8 mouse cellular contexts compared by ENCODE assay signal in the genomic region with DNA sequence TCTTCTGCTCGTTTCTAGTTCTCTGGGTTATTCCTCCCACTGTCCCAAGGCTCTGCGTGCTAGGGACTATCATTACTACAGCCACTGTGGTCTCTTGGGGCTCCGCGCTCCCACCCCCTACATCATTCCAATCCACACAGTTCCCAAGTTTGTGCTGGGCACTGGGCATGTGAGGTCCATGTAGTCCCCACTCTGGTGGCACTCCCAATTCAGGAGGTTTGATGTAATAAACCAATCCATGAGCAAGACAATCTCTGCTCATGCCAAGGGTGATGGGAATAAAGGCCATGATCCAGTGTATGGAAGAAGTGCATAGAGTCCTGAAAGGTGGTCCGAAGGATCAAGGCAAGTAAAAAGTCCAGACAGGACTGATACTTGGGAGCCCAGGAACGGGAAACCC. TPM values are rescaled to one million over a fixed set of nuclear protein-coding genes. Genes with fewer than 3 reads are reported as not detected.
DNase-seq lines count a peak whose midpoint lies in the region; ATAC-seq and TF ChIP-seq lines count a peak whose summit lies in the region.

A gene (plus strand): TSS at position 301 of the 400 bp plus-strand sequence.

- WGBS in embryonic facial prominence, embryonic 15.5 days, result 77% methylated on average over 6 of the region's 6 CpGs
- WGBS in intestine, embryonic 14.5 days, result 78% methylated on average over 6 of the region's 6 CpGs

- peaks cover 21% of the 10 kb centered on the region for H3K79me2 ChIP-seq in myocyte (ENCODE audit: control insufficient read depth, insufficient read depth)

- no peak for DNase-seq in layer of hippocampus, adult 2 months (ENCODE audit: low spot score in 2 of 2)
- DNase-seq in layer of hippocampus, postnatal 14 days (ENCODE audit: low spot score in 2 of 2), result no peak
- DNase-seq in intestine, embryonic 14.5 days (ENCODE audit: low spot score), result no peak
- no peak for DNase-seq in Muller cell, postnatal 12 days (ENCODE audit: inconsistent ontology term)
- no peak for DNase-seq in cerebellum, adult 9-11 months

- H3K27ac ChIP-seq in layer of hippocampus, adult 2 months, result peak within 1 kb of the TSS; percentile 61
- no peak within 1 kb of the TSS for H3K27ac ChIP-seq in embryonic facial prominence, embryonic 15.5 days (replicated peaks)
- H3K27ac ChIP-seq in intestine, embryonic 14.5 days (ENCODE audit: low read depth), result no peak within 1 kb of the TSS

- no peak for ATAC-seq in embryonic facial prominence, embryonic 15.5 days (ENCODE audit: insufficient number of reproducible peaks, low FRiP score, low TSS enrichment, low read depth)
- no peak for ATAC-seq in intestine, embryonic 14.5 days (replicated peaks; ENCODE audit: low FRiP score, low TSS enrichment, low read depth)
- ATAC-seq in monocyte, adult 5-6 weeks (replicated peaks; ENCODE audit: insufficient number of reproducible peaks, low FRiP score, low TSS enrichment, poor library complexity, severe bottlenecking), result no peak

- peak within 1 kb of the TSS; percentile 58 for H3K4me3 ChIP-seq in layer of hippocampus, adult 2 months
- peak within 1 kb of the TSS; percentile 43 for H3K4me3 ChIP-seq in embryonic facial prominence, embryonic 15.5 days (replicated peaks)
- peak within 1 kb of the TSS; percentile 33 for H3K4me3 ChIP-seq in intestine, embryonic 14.5 days (ENCODE audit: low read depth, low read length)
- H3K4me3 ChIP-seq in myocyte, result no peak within 1 kb of the TSS

- peak within 1 kb of the TSS; percentile 95 for H3K4me2 ChIP-seq in embryonic facial prominence, embryonic 15.5 days (replicated peaks)
- H3K4me2 ChIP-seq in intestine, embryonic 14.5 days (ENCODE audit: low read length), result peak within 1 kb of the TSS; percentile 77
- peak within 1 kb of the TSS; percentile 4 for H3K4me2 ChIP-seq in myocyte (ENCODE audit: low read depth)

- H3K4me1 ChIP-seq in embryonic facial prominence, embryonic 15.5 days, result peaks cover 26% of the 10 kb centered on the region
- peaks cover 7% of the 10 kb centered on the region; the same call in 1 of the 2 replicates for H3K4me1 ChIP-seq in intestine, embryonic 14.5 days (replicated peaks; ENCODE audit: control insufficient read depth, insufficient read depth, low read length)

- H3K36me3 ChIP-seq in embryonic facial prominence, embryonic 15.5 days, result peaks cover 9% of the 10 kb centered on the region; the same call in 1 of the 2 replicates
- H3K36me3 ChIP-seq in intestine, embryonic 14.5 days (ENCODE audit: control insufficient read depth, insufficient read depth, low read length), result peaks cover 7% of the 10 kb centered on the region; the same call in 1 of the 2 replicates
- no peaks in the 10 kb centered on the region for H3K36me3 ChIP-seq in myocyte (ENCODE audit: control insufficient read depth, insufficient read depth)

- no peak for TF ChIP-seq POLR2A in myocyte (IDR thresholded peaks at IDR 0.05; ENCODE audit: insufficient read length, low read depth)

- no peak within 1 kb of the TSS for H3K9ac ChIP-seq in embryonic facial prominence, embryonic 15.5 days
- H3K9ac ChIP-seq in intestine, embryonic 14.5 days (ENCODE audit: low read length), result peak within 1 kb of the TSS; percentile 14

- no peak for TF ChIP-seq CTCF in layer of hippocampus, adult 2 months (conservative IDR thresholded peaks at IDR 0.05)

- peaks cover 12% of the 10 kb centered on the region for H3K27me3 ChIP-seq in embryonic facial prominence, embryonic 15.5 days
- H3K27me3 ChIP-seq in intestine, embryonic 14.5 days (replicated peaks; ENCODE audit: control insufficient read depth, insufficient read depth, low read length), result peaks cover 16% of the 10 kb centered on the region
- no peaks in the 10 kb centered on the region for H3K27me3 ChIP-seq in myocyte (ENCODE audit: control insufficient read depth, insufficient read depth, insufficient read length)

- H3K9me3 ChIP-seq in embryonic facial prominence, embryonic 15.5 days (replicated peaks), result no peaks in the 10 kb centered on the region
- no peaks in the 10 kb centered on the region for H3K9me3 ChIP-seq in intestine, embryonic 14.5 days (ENCODE audit: control insufficient read depth, low read length)

- H3ac ChIP-seq in myocyte (ENCODE audit: control insufficient read depth, insufficient read length), result no peak within 1 kb of the TSS

TF ChIP-seq in myocyte, 11 proteins besides CTCF, POLR2A, EP300 and RAD21:
- TF ChIP-seq MAX (IDR thresholded peaks at IDR 0.05; ENCODE audit: low read depth), result no peak
- TF ChIP-seq E2F4 (IDR thresholded peaks at IDR 0.05; ENCODE audit: insufficient read depth), result no peak
- no peak for TF ChIP-seq MYOG (IDR thresholded peaks at IDR 0.05; ENCODE audit: control insufficient read depth in 1 of 3, insufficient read depth in 1 of 3, insufficient read length in 2 of 3, low read depth in 2 of 3)
- peak; percentile 30 for TF ChIP-seq POLR2AphosphoS2 (IDR thresholded peaks at IDR 0.05; ENCODE audit: insufficient read length, low read depth)
- no peak for TF ChIP-seq REST (IDR thresholded peaks at IDR 0.05; ENCODE audit: insufficient read depth, insufficient read length)
- no peak for TF ChIP-seq TCF12 (IDR thresholded peaks at IDR 0.05; ENCODE audit: insufficient read depth, poor library complexity, severe bottlenecking)
TF ChIP-seq in myocyte: peak in this region for 1.

RNA-seq across cellular contexts. Expression of the gene that starts here (rescaled TPM):
- 1 to 10 TPM; 4.4 to 5.0 TPM for total RNA-seq in layer of hippocampus, adult 2 months (2021)
- total RNA-seq in layer of hippocampus, postnatal 14 days (2021), result 1 to 10 TPM; 4.4 to 7.2 TPM
- 0.53 and 0.94 TPM in 2 replicates for polyA plus RNA-seq in embryonic facial prominence, embryonic 15.5 days (2015; fragmentation: Nextera tagmentation; extraction: Ambion mirVana)
- polyA plus RNA-seq in intestine, embryonic 14.5 days (2014; fragmentation: Nextera tagmentation; extraction: Ambion mirVana), result 0.62 and 0.89 TPM in 2 replicates
- polyA plus RNA-seq in myocyte (2012; fragmentation: generic; extraction: Trizol), result 0.10 TPM
- 2.5 TPM in 1 of 3 replicates, not detected in the others for total RNA-seq in monocyte, adult 5-6 weeks (2017)

Comparison
In these comparisons a context has a peak if more than half of its experiments do, and no peak if none do; other contexts are left out.
1. H3K4me2 ChIP-seq: peak in every context shown above with its lines; median percentile 95 in embryonic facial prominence, embryonic 15.5 days; 77 in intestine, embryonic 14.5 days; 4 in myocyte.